Mouse (Mus musculus): ENCODE data around the gene Fam110a. TPM values are rescaled to one million over a fixed set of nuclear protein-coding genes. Genes with fewer than 3 reads are reported as not detected.

The Fam110a gene
- polyA plus RNA-seq, 1 experiment, result 24.3 TPM

DNA sequence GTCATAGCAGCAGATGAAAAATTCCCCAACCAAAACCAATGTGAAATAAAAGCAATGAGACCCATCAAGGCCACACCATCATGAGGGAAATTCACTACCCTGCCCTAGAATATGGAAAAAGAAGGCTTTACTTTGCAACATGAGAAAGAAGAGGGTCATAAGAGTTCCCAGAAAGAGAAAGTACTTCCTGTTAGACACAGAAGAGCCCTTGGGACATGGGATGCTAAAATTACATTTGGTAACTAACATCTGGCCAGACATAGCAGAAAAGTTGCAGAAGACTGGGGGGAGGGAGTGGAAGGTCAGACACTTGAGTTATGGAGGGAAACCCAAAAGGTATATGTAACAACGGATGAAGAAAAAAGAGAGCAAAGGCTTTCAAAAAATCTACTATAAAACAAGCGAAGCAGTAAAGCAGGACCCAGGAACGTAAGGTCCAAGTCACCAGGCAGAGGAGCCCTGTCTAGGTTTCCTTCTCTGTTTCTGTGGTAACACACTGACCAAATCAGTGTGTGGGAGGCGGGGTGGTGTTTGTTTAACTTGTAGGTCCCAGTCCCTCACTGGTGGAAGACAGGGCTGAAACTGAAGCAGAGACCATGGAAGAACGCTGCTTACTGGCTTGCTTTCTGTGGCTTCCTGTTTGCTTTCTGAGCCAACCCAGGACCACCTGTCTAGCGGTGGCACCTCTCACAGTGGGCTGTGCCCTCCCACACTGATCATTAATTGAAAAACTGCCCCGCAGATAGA lies 5.6 kb upstream of the Fam110a start:
- no peak overlapping the region for H3K4me3 ChIP-seq (ENCODE audit: insufficient read depth, poor library complexity, severe bottlenecking)
- TF ChIP-seq CTCF (IDR thresholded peaks at IDR 0.05; ENCODE audit: control insufficient read depth, insufficient read depth, insufficient read length) (no peak), MAX (IDR thresholded peaks at IDR 0.05) (no peak), FOSL1 (IDR thresholded peaks at IDR 0.05; ENCODE audit: insufficient read depth, low read length, poor library complexity, severe bottlenecking) (no peak), CEBPB (IDR thresholded peaks at IDR 0.05; ENCODE audit: low read depth) (no peak), MYOG (IDR thresholded peaks at IDR 0.05; ENCODE audit: control insufficient read depth, extremely low read depth, insufficient read length) (no peak), MYOD1 (IDR thresholded peaks at IDR 0.05; ENCODE audit: control insufficient read depth, insufficient read length, low read depth) (no peak), USF1 (IDR thresholded peaks at IDR 0.05; ENCODE audit: low read depth) (no peak)
- H3K79me3 ChIP-seq (ENCODE audit: low read depth), result no peaks in the 10 kb centered on the region
- H3K27me3 ChIP-seq (ENCODE audit: control insufficient read depth, insufficient read depth, insufficient read length), result no peaks in the 10 kb centered on the region
- no peak overlapping the region for H3ac ChIP-seq (ENCODE audit: control insufficient read depth, insufficient read length, low read depth)
- H3K79me2 ChIP-seq (ENCODE audit: control insufficient read depth, insufficient read depth), result no peaks in the 10 kb centered on the region
- no peaks in the 10 kb centered on the region for H3K36me3 ChIP-seq (ENCODE audit: control insufficient read depth, insufficient read depth)

DNA sequence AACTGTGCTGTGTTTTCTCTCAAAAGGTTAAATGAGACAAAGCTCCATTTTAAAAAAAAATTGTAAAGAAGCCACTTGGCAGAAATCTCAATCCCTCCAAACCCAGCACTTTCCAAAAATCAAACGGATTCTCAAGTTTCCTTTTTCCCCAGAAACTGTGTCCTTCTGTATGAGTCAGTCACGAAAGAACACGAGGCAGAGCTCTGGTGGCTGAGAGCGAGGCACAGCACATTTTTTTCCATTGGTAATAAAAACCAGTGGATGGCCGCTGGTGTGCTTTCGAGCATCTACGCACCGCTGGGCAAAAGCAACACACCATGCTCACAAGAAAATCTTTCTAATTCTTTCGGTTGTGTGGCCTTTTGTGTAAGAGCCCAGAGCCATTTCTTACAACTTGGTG lies 4.0 kb upstream of the Fam110a start:
- Histone ChIP-seq H3K4me3 (ENCODE audit: insufficient read depth, poor library complexity, severe bottlenecking) (no peak overlapping the region), H3K79me2 (ENCODE audit: control insufficient read depth, insufficient read depth) (peaks cover 11% of the 10 kb centered on the region), H3K79me3 (ENCODE audit: low read depth) (peaks cover 8% of the 10 kb centered on the region), H3K27me3 (ENCODE audit: control insufficient read depth, insufficient read depth, insufficient read length) (no peaks in the 10 kb centered on the region), H3ac (ENCODE audit: control insufficient read depth, insufficient read length, low read depth) (no peak overlapping the region), H3K36me3 (ENCODE audit: control insufficient read depth, insufficient read depth) (no peaks in the 10 kb centered on the region)
- TF ChIP-seq MAX (IDR thresholded peaks at IDR 0.05) (peak; percentile 24), USF1 (IDR thresholded peaks at IDR 0.05; ENCODE audit: low read depth) (no peak)

DNA sequence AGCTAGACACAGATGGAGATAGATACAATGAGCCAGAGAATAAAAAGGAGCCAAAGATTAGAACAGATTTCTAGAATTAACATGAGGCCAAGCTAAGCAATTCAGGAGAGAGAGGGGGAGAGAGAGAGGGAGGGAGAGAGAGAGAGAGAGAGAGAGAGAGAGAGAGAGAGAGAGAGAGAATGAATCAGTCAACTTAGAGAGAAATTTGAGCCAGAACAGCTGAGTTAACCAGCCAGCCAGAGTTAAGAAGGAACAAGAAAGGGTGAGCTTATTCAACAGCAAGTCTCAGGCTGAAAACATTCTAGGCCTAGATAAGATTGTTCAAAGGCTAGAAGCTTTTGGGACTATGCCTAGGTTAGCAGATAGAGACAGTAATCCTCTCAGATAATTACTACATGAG lies 2.5 kb upstream of the Fam110a start:
- Histone ChIP-seq H3K79me2 (ENCODE audit: control insufficient read depth, insufficient read depth) (peaks cover 26% of the 10 kb centered on the region), H3K79me3 (ENCODE audit: low read depth) (peaks cover 24% of the 10 kb centered on the region), H3K27me3 (ENCODE audit: control insufficient read depth, insufficient read depth, insufficient read length) (no peaks in the 10 kb centered on the region), H3ac (ENCODE audit: control insufficient read depth, insufficient read length, low read depth) (no peak overlapping the region), H3K36me3 (ENCODE audit: control insufficient read depth, insufficient read depth) (peaks cover 9% of the 10 kb centered on the region), H3K4me3 (ENCODE audit: insufficient read depth, poor library complexity, severe bottlenecking) (no peak overlapping the region)
- peak; percentile 53 for TF ChIP-seq MYOD1 (IDR thresholded peaks at IDR 0.05; ENCODE audit: control insufficient read depth, insufficient read length, low read depth)
- TF ChIP-seq USF1 (IDR thresholded peaks at IDR 0.05; ENCODE audit: low read depth), result no peak

DNA sequence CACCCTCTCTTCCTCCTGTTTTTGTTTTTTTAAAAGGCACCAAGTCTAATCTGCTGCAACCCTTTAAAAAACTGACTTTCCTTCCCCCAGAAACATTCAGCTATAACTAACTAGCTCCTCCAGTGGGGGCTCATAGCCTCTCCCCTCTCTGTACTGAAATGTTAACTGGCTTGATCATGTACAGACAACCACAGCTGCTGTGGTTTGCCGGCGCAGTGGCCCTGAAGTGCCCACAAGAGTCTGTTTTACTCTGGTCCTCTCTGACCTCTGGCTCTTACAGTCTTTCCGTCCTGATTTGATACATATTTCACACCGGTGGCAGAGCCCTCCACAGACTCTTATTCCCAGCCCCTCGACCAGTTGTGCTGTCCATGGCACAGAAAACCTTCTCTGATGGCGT lies 1.2 kb upstream of the Fam110a start:
- Histone ChIP-seq H3K36me3 (ENCODE audit: control insufficient read depth, insufficient read depth) (peaks cover 18% of the 10 kb centered on the region), H3K4me3 (ENCODE audit: insufficient read depth, poor library complexity, severe bottlenecking) (no peak overlapping the region), H3K79me3 (ENCODE audit: low read depth) (peaks cover 34% of the 10 kb centered on the region), H3K27me3 (ENCODE audit: control insufficient read depth, insufficient read depth, insufficient read length) (no peaks in the 10 kb centered on the region), H3ac (ENCODE audit: control insufficient read depth, insufficient read length, low read depth) (no peak overlapping the region), H3K79me2 (ENCODE audit: control insufficient read depth, insufficient read depth) (peaks cover 38% of the 10 kb centered on the region)
- TF ChIP-seq CEBPB (IDR thresholded peaks at IDR 0.05; ENCODE audit: low read depth), result no peak
- TF ChIP-seq MYOD1 (IDR thresholded peaks at IDR 0.05; ENCODE audit: control insufficient read depth, insufficient read length, low read depth), result peak; percentile 92
- TF ChIP-seq MYOG (IDR thresholded peaks at IDR 0.05; ENCODE audit: control insufficient read depth, extremely low read depth, insufficient read length), result no peak

DNA sequence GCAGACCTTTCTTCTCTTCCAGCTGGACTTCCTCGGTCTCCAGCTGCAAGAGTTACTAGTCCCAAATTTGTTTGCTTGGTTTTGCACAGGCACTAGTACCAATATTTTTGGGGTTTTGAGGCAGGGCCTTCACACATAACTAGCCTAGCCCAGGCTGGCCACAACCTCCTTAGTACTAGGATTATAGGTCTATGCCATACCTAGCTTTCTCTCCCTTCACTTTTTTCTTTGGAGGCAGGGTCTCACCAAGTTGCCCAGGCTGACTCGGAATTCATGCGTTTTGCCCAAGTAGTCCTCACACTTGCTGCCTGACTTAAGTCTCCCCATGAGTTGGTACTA lies 305 bp upstream of the Fam110a start:
- H3ac ChIP-seq (ENCODE audit: control insufficient read depth, insufficient read length, low read depth), result no peak overlapping the region
- peaks cover 18% of the 10 kb centered on the region for H3K36me3 ChIP-seq (ENCODE audit: control insufficient read depth, insufficient read depth)
- H3K27me3 ChIP-seq (ENCODE audit: control insufficient read depth, insufficient read depth, insufficient read length), result no peaks in the 10 kb centered on the region
- TF ChIP-seq CTCF (IDR thresholded peaks at IDR 0.05; ENCODE audit: control insufficient read depth, insufficient read depth, insufficient read length) (no peak), FOSL1 (IDR thresholded peaks at IDR 0.05; ENCODE audit: insufficient read depth, low read length, poor library complexity, severe bottlenecking) (no peak), MAX (IDR thresholded peaks at IDR 0.05) (no peak), CEBPB (IDR thresholded peaks at IDR 0.05; ENCODE audit: low read depth) (no peak), USF1 (IDR thresholded peaks at IDR 0.05; ENCODE audit: low read depth) (no peak), MYOD1 (IDR thresholded peaks at IDR 0.05; ENCODE audit: control insufficient read depth, insufficient read length, low read depth) (no peak), MYOG (IDR thresholded peaks at IDR 0.05; ENCODE audit: control insufficient read depth, extremely low read depth, insufficient read length) (no peak)
- H3K79me2 ChIP-seq (ENCODE audit: control insufficient read depth, insufficient read depth), result peaks cover 47% of the 10 kb centered on the region
- H3K79me3 ChIP-seq (ENCODE audit: low read depth), result peaks cover 40% of the 10 kb centered on the region
- peak overlapping the region; percentile 84 for H3K4me3 ChIP-seq (ENCODE audit: insufficient read depth, poor library complexity, severe bottlenecking)

DNA sequence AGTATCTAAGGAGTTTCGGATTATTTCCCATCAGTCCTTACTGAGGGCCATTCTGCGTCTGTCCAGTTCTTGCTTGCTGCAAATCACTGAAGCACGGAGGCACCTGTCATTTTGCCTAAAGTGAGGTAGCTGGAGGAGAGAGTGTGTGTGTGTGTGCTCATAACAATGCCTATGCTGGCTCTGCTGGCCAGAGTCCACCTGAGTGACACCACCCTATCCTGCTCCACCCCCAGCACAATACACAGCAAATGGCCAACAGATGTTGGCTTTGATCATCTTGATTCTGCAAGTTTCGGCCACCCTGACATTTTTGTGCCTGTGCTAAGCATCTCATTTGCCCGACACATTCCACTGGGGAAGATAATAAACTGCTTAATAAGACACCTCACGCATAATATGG lies 1.5 kb downstream of the Fam110a start:
- Histone ChIP-seq H3K79me3 (ENCODE audit: low read depth) (peaks cover 46% of the 10 kb centered on the region), H3ac (ENCODE audit: control insufficient read depth, insufficient read length, low read depth) (no peak overlapping the region), H3K27me3 (ENCODE audit: control insufficient read depth, insufficient read depth, insufficient read length) (no peaks in the 10 kb centered on the region), H3K79me2 (ENCODE audit: control insufficient read depth, insufficient read depth) (peaks cover 66% of the 10 kb centered on the region), H3K36me3 (ENCODE audit: control insufficient read depth, insufficient read depth) (peaks cover 18% of the 10 kb centered on the region), H3K4me3 (ENCODE audit: insufficient read depth, poor library complexity, severe bottlenecking) (no peak overlapping the region)
- no peak for TF ChIP-seq MYOG (IDR thresholded peaks at IDR 0.05; ENCODE audit: control insufficient read depth, extremely low read depth, insufficient read length)
- no peak for TF ChIP-seq FOSL1 (IDR thresholded peaks at IDR 0.05; ENCODE audit: insufficient read depth, low read length, poor library complexity, severe bottlenecking)
- TF ChIP-seq CTCF (IDR thresholded peaks at IDR 0.05; ENCODE audit: control insufficient read depth, insufficient read depth, insufficient read length), result no peak
- no peak for TF ChIP-seq CEBPB (IDR thresholded peaks at IDR 0.05; ENCODE audit: low read depth)
- no peak for TF ChIP-seq MYOD1 (IDR thresholded peaks at IDR 0.05; ENCODE audit: control insufficient read depth, insufficient read length, low read depth)
- no peak for TF ChIP-seq USF1 (IDR thresholded peaks at IDR 0.05; ENCODE audit: low read depth)

Data from C2C12 (cell line).